Mouse (Mus musculus) erythroblast, adult 5-6 weeks (primary cell): ENCODE data around the gene Cpa4. TPM values are rescaled to one million over a fixed set of nuclear protein-coding genes. Genes with fewer than 3 reads are reported as not detected.

ENCODE experiments used
- ATAC-seq: replicated peaks from 2 replicates; pipeline ENCODE4 v1.8.0; 2016; ENCODE audit warnings: moderate number of reproducible peaks, mild to moderate bottlenecking, moderate TSS enrichment, inconsistent platforms; ENCODE audit not compliant: poor library complexity, low FRiP score, severe bottlenecking
- total RNA-seq, 2 experiments: library from RNA; stranded (forward) in 1 of 2; stranded (reverse) in 1 of 2; fragments of 150-400 nt in 1 of 2; fragments of 200-764, 138-1000 nt in 1 of 2; gene quantifications; 2 replicates each; pipeline versions ENCODE4 v1.2.3 to v1.2.4; 2015 to 2017; ENCODE audit warnings: low replicate concordance in 2 of 2

Cpa4 gene
- total RNA-seq, 2 experiments from 2014 or later, result not detected

GRCm38 (mm10) chr6:30551193-30551515 lies 17.0 kb upstream of the Cpa4 start:
- ATAC-seq, result no peak

- no peak for ATAC-seq
These were observed 16.3 kb upstream of the Cpa4 start for GRCm38 (mm10) chr6:30551644-30552580.

DNA sequence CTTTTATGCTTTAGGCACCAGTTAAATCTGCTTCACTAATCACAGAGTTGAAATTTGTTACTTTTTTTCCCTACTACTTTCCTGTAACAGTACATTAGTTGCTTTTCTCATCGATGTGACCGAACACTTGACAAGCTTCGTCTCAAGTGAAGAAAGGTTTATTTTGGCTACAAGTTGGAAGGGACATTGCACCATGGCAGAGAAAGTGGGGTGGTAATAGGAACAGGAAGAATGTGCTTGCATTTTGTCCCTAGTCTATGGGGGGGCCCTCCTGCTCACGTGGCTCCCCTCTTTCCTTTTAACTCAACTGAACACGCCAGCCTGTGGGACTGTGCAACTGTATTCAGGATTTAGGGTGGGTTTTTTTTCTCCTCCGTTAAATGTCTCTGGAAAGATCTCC lies 15.5 kb upstream of the Cpa4 start:
- no peak for ATAC-seq

- no peak for ATAC-seq
These were observed 14.7 kb upstream of the Cpa4 start for GRCm38 (mm10) chr6:30553381-30554010.

DNA sequence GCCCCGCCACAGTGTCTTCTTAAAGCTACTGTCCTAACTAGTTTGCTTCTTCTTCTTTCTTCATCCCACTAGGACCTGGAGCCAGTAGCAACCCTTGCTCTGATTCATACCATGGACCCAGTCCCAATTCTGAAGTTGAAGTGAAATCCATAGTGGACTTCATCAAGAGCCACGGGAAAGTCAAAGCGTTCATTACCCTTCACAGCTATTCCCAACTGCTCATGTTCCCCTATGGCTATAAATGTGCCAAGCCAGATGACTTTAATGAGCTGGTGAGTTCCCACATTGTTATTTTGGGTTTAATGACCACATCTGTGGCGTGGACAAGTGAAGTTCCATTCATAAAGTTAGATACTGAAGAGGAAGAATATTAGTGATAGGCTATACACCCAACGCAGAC lies 14.1 kb upstream of the Cpa4 start:
- no peak for ATAC-seq

DNA sequence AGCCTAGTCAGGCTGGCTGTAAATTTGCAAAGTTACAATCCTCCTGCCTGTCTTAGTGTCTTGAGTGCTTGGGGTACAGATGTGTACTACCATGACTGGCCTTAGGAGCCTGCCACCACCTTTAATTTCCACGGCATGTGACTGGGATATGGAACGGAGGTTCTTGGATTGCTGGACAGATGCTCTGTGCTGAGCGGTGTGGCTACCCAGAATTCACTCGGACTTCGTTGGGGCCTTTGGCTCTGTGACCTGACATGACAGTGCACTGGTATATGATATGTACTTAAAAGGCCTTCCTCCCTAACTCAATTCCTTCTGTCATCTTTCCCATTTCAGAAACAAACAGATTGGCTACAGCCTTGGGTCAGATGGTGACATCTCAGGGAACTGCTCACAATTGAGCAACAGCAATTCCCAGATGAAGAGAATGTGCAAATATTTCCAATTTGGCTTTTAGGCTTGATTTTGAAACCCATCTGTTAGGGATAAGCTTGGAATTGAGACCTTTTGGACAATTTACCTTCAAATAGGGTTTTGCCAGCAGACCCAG lies 13.5 kb upstream of the Cpa4 start:
- ATAC-seq, result no peak

DNA sequence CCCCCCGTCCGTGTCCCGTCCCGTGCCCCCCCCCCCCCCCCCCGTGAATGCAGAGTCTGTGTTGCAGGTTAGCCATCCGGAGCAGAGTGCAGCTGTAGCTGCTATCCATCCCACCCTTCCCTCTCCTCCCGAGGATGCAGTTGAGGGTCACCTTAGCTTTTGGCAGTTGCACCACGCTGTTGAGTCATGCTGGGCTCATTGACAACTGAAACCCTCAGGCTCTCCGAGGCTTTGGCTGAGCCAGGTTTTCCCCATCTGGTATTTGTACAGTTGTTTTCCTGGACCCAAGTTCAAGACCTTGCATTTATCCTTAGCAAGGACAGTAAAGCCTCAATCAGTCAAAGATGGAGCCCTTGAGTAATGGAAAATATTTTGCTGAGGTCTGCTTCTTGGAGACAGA lies 12.1 kb upstream of the Cpa4 start:
- no peak for ATAC-seq

GRCm38 (mm10) chr6:30559726-30560125 lies 8.4 kb upstream of the Cpa4 start:
- ATAC-seq, result no peak

DNA sequence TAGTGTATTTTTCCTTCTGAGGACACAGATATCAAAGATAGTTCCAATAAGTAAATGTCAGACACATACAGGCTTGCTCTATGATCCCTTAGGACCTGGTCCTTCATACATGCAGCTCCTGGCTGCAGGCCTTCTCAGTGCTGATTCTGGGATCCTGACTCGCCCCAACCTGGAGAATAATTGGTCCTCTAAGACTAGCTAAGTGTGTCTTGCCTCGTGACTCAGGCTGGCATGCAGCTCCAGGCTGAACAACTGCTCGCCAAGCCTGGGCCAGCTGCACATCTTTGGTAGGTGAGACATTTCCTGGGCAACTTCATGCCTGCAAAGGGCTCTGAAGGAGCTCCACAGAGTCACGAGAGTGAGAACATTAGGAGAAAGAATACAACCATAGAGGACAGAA lies 6.0 kb upstream of the Cpa4 start:
- ATAC-seq, result no peak

DNA sequence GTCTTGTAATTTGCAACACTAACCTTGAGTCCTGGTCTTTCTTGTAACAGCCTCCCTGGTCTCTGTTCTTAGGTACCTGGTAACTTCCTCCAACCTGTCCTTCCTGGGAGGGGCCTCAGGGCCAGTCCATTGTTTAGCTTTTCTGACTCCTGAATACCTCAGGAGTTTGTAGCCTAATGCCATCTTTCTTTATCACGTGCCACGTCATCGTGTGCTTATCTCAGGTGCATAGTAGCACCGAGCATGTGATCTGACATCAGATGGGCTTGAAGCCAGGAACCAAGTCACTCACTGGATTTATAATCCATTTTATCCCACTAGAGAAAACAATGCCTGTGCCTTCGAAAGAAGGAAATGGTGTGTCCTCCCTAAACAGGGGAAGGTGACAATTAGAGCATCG lies 4.6 kb upstream of the Cpa4 start:
- no peak for ATAC-seq

- ATAC-seq, result no peak
These were observed 4.1 kb upstream of the Cpa4 start for GRCm38 (mm10) chr6:30564051-30564450.

GRCm38 (mm10) chr6:30569331-30569730 lies 1.2 kb downstream of the Cpa4 start:
- ATAC-seq, result no peak

DNA sequence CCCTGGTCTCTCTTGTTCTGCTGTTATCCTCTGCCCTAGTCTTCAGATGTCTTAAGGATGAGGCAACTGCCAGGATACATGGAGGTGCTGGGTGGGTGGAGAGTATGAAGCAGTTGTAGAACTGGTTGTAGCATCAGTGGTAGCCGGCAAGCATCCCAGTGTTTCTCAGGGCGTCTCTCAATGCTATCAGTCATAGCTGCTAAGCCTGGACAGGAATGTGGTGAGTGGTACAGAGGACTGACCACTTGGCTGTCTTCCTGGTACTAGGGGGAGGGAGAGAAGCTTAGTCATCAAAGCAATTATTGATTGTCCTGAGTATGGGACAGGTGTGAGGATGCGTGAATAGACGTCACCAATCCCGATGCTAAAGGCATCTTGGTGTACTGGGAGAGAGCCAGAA lies 1.8 kb downstream of the Cpa4 start:
- ATAC-seq, result no peak

DNA sequence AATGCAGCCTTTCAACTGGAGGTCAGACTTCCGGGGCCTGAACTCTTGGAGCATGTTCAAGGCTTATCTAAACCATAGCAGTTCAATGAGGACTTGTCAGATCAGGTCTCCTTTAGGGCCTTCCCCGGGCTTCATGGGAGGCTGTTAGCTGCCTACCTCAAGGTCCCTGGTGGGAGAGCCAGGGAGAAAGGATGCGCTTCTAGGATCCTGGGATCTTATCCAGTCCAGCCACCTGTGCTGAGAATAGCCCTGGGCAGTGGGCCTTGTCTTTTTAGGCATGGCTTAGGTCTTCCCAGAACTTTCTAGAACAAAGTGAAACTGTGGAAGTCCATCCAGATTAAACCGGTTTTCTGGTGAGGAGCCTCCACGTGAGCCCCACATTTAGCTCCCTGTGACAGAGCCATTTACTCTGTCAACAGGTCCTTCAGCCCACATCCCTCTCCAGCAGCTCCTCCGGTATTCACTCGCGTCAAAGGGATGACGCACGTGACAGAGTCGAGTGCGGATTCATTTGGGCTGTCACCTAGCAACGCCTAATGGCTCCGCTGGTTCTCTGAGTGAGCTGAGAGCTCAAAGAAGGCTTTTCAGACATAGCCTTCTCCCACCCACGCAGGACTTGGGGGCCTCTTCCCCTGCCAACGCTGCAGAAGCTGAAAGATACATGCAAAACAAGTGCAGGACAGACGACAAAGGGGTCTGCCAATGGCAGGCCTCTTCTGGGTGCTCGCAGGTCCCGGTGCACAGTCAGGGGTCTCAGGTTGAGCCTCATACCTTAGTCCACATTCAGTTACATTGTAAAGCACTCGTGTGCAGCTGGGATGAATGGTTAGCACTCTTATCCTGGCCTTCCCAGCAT lies 4.5 kb downstream of the Cpa4 start:
- no peak for ATAC-seq

GRCm38 (mm10) chr6:30573380-30573779 lies 5.2 kb downstream of the Cpa4 start:
- ATAC-seq, result no peak

- ATAC-seq, result no peak
These were observed 6.8 kb downstream of the Cpa4 start for GRCm38 (mm10) chr6:30574945-30575344.

DNA sequence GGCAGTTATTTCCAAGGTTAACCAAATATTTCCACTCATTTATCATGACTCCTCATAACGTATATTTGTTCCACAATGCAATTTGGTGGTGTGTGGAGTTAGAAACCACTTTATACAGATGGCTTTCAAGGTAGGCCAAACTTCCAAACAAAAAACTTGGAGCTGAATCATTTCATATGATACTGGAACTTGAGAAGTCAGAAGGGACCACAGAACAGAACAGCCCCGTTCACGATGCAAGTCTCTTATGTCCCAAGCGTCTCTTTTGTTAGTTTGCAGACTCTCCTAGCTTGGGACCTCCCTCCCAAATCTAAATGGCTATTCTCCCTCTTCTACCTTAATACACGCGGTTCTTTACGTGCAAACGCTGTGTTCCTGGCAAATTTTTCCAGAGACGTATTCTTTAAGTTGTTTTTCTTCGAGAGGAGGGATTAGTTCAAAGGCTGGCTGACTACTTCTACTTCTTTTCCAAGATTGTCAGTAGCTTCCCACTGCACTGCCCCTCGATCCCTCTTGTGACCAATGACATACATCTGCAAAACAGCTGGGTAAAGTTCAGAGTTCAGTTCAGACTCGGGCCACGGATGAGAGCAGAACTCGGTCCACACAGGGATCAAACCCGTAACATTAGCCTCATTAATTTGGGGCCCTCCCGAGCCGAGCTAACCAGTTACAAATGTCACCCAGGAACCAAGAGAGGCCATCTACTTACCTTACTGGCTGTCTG lies 8.5 kb downstream of the Cpa4 start:
- ATAC-seq, result no peak

DNA sequence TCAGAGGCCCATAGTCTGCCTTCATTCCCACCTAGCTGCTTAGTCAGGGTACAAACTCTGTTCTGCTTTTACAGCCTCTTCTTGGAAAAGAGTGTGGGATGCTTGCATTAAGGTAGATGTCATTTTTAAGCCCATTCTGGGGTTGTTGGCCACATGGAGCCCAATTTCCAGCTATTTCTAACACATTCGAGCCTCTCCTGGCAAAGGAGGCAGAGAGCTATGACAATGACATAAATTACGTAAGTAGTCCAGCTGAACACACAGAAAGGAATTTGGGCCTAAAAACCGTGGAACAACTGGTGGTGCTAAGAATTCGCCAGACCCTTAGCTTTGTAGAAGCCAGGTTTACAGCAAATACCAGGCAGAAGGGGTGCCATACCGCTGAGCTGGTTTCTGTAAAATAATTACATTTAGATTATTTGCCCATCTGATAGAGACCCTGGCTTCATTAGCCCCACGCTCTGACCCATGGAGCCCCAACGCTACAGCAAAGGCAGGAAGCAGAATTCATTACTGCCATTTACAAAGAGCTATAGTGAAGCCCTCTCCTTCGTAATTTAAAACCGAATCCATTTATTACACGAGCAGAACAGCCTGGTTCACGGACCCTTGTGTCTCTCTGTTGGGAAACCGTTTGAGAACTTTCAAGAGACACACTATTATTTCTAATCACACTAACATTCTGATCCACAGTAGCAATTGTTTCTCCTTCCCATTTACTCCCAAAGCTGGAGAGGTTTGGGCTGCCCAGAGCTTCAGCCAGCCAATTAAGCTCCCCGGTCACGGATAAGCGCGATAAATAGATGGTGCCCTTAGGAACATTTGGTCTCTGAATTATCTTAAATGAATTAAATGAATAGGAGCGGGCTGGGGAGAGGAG lies 12.0 kb downstream of the Cpa4 start:
- no peak for ATAC-seq

- ATAC-seq, result no peak
These were observed 12.6 kb downstream of the Cpa4 start for GRCm38 (mm10) chr6:30580841-30581176.
